Mouse (Mus musculus) 3134 (cell line): Measurements from ENCODE around the gene Wipf1.
A peak's percentile ranks its signal among the peaks of the same experiment; 100 is the strongest.

ENCODE experiments used
- DNase-seq: peaks from one replicate; pipeline ENCODE4 v3.0.0-alpha.2; 2011; ENCODE audit warnings: low spot score; ENCODE audit not compliant: insufficient read length; ENCODE audit errors: extremely low read depth

The Wipf1 gene

DNA sequence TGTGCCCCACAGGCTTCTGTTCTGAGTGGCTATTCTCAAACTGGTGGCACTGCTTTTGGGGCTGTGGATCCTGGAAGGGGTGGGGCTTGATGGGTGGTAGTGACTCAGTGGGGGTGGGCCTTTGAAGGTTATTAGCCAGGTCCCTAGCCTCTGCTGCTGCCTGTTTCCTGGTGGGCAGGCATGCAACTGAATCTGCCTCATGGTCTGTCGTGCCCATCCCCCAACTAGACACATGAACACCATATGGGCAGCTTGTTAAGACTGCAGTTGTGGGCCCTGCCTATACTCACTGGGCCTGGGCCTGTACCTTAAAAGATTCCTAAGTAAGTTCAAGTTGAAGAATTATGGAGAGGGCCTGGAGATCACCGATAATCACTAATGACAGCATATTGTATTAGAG is 16.0 kb upstream of the Wipf1 start:
- no peak for DNase-seq

DNA sequence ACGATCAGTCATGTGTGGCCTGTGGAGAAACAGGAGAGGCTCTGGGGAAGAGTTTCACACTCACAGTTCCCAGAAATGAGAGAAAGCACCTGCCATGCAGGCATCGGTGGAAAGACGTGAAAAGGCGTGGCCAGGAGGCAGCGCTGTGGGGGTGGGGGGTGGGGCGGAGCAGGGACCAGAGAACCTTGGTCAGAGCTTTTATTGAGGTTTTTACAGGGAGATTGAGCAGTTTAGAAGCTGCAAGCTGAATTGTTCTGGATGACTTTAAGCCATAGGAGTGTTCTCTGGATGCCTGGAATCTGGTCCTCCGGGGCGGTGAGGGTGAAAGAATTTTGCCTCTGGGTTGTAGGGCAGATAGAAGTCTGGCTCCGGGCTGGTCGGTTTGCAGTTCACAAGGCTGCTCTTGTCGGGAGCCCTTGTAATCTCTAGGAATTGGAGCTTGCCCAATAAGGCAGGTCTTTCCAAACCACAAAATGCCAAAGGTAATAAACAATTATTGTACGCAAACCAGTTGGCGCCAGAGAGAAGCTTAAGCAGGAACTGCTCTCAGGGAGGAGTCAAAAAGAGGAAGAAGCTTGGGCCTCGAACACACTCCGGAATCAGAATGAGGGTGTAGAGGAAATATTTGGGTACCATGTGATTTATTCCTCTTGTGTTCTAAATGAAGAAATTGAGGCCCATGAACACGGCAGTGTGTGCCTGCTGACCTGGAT is 11.1 kb upstream of the Wipf1 start:
- no peak for DNase-seq

DNA sequence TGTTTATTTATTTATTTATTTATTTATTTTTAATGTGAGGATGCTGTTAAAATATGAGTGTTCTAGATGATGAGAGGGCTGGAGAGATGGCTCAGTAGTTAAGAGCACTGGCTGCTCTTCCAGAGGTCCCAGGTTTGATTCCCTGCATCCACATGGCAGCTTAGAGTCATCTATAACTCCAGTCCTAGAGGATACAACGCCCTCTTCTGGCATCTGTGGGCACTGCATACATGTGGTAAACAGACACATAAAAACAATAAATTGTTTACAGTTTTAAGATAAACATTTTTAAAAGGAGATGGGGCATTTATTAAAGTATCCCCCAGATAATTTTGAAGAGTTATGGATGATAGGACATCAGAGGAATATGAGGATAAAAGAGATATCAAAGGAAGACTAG is 10.2 kb upstream of the Wipf1 start:
- no peak for DNase-seq

DNA sequence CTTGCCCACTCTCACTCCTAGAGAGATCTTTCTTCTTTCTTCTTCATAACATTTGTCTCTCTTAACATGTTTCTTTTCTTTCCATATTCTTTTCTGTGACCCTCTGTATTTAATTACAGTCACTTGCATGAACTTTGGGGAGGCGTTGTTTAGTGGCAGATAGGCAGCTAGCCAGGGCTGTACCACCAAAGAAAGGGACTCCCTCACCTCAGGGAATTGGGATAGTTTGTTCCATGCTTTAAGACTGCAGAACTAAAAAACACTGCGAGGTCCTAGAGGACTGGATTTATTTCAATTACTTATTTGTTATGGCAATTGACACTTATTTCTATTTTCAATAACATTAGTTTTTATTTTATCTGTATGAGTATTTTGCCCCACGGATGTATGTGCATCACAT is 9.6 kb upstream of the Wipf1 start:
- no peak for DNase-seq

DNA sequence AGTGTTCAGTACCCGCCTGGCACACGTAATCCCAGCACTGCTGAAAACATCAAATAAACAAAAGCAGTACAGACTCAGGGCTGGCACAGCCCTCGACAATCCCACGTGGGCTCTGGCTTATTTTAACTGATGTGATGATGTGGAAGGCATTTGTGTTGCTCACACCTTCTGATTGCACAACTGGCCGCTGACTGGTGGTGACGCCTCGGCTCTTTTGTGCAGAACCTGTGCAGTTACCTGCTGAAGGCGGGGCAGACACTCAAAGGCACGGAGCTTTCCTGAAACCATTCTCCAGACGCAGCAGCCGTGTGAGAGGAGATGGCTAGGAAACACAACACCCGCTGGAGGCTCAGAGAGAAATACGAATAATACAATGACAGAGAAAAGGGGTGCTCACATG is 9.1 kb upstream of the Wipf1 start:
- no peak for DNase-seq

DNA sequence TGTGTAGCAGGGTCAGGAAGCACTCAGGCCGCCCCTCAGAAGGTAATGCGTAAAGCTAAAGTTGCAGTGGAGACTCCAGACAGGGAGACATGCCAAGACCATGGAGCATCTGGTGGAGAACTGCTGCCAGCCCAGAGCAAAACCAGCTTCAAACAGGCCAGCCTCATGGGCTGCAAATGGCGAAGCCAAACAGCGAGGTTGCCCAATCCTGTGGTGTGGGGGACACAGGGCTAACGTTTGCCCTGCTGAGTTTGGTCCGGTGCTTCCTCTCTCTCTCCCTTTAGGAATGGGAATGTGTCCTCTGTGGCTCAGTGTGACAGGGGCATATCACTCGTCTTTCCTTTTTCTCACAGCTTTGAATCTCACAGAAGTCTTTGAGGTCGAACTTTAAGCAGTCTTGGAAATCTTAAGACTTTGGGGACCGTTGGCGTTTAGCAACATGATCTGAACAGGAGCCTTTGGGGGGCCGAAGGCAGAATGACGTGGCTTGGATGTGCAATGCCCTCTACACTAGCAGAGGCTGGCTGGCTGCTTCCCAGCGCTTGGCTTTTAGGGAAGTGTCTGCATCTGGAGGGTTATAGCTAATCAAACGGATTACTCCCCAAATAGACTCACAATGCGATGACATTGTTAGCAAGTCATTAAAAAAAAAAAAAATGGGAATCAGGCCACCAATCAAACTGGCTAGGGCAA is 6.7 kb upstream of the Wipf1 start:
- no peak for DNase-seq

DNA sequence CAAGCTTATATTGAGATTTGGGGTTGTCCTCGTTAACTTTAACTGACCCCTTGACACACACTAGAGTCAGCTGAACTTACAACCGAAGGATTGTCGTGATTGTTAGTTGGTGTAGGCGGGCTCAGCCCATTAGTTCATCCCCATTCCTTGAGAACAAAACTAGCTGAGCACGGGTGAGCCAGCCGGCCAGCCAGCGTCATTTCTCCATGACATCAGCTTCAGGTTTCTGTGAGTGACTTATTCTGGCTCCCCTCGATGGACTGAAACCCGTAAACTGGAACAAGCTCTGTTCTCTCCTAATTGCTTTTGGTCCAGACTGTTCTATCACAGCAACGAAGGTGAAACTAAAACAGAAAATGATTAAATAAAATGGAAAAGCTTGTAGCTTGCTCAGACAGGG is 5.2 kb upstream of the Wipf1 start:
- no peak for DNase-seq

DNA sequence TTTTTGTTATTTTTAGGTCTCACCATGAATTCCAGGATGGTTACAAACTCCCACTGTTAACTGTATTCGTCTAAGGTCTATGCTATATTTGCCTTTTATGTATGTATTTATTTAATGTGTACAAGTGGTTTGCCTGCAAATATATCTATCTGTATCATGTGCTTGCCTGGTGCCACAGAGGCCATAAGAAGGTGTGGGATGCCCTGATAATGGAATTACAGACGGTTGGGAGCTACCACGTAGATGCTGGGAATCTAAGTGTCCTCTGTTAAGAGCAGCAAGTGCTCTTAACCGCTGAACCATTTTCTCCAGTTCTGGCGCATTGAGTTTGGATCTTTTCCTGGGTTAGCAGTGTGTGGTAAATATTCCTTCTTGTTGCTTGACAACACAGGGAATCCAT is 953 bp upstream of the Wipf1 start:
- DNase-seq: no peak

DNA sequence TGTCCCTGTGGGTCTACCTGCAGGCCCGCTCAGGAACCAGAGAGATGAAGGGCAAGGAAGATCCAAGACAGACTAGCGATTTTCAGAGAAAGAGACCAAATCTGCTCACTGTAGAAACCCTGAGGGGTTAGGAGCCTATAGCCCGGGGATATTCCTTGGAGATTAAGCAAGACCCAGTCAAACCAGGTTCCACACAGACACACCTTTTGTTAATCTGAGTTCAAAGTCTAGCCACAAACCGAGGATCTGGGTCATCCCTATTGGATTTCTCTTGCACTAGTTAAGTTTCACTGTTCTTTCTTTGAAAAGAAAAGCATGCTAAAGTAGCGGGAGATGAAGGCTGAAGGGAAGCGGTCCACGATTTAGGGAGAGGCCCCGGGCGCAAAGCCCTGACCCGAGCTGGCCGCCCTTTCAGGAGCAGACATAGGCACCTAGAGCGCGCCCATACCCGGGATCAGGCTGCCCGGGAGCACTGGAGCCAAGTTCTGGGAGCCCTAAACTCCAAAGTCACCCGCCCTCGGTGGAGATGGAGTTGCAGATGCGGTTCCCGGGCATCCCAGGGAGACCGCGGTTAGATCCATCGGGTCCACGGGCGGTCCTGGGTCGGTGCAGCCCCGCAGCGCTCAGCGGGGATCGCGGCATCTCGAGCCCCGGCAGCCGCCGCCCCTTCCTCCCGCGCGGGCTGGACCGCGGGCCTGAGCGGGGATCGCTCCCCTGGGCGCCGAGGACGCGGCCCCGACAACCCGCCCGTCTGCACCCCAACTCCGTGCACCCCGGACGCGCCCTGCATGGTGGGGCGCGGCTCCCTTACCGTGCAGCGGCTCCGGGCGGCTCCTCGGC is 798 bp downstream of the Wipf1 start:
- DNase-seq: peak; percentile 72

DNA sequence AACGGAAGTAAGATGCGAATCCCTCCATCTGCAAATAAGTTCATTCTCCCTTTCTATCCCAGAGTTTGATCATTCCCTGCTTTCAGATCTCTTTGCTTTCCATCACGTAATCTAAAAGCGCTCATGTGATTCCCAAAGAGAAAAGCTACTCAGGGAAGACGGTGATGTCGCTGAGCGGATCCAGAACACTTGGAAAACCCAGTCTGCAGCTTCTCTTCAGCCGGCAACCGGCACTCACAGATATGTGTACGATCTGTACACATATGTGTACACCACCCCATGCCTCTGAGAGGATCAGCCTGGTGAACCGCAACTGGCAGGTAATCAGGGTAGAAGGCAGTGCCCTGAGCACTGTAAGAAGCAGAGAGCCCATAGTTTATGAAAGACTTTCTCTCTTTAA is 1.6 kb downstream of the Wipf1 start:
- DNase-seq: no peak

DNA sequence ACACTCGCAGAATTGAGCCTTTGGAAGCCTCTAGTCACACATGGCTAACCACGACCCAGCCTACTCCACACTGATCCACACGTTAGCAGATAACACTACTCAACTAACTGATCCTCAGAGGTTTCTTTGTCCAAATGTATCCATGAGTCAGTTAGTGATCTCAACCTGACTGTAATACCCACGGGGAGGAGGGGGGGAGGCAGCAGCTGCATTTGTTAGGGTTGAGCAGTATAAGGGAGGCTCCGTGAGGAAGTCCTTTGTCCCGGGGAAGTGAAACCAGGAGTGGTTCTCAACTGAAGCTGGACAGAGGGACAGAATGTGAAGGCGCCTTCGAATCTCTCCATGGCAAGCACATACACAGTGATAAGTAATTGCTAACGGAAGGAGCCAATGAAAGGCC is 2.8 kb downstream of the Wipf1 start:
- DNase-seq: peak; percentile 43

DNA sequence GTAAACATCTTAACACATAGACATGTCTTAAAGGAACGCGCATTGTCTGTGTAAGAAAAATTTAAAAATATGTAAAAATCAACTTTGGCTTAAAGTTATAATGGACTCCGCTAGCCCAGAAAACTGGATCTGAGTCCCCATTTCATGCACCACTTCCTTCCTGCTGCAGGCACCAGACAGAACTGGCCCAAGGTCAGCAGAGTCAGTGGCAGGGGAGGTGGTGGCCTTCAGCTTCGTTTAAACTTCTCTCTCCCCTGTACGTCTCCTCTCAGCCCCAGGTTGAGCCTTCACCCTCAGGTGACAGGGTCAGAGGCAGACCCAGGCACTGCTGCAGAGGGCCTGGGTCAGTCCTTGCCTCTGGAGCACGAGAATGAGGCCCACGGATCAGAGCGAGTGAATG is 6.6 kb downstream of the Wipf1 start:
- no peak for DNase-seq

DNA sequence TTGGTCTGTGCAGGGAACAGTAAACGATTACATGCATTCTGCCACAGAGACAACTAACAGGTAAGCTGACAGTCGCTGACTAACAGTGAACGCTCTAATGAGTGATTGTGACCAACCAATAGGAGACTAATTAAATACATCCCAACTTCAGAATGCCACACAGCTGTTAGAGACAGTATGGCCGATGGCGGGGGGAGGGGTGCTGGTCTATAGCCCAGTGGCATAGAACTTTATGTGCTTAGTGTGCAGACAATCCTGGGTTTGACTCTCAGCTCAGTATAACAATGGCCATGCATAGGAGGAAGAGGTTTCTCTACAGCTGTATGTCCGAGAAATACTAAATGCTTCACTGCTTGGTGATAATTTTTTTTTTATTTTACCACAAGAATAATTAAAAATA is 7.2 kb downstream of the Wipf1 start:
- DNase-seq: no peak

DNA sequence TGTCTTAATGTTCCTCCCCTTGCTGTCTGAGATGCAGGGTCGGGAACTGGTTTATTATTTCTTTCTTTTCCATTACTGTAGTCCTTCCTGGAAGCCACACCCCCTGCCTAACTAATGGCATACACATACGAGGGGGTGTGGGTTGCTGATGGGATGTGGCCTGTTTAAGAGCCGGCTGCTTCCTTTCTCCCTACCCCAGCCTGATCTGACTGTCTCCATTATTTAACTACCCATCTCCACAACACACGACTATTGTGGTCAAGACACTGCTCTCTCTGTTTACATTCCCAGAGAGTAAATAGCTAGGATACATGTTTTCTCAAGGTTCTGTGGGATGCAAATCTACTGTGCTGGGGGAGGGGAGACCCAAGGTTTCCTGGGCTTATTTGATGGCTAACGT is 7.8 kb downstream of the Wipf1 start:
- no peak for DNase-seq

DNA sequence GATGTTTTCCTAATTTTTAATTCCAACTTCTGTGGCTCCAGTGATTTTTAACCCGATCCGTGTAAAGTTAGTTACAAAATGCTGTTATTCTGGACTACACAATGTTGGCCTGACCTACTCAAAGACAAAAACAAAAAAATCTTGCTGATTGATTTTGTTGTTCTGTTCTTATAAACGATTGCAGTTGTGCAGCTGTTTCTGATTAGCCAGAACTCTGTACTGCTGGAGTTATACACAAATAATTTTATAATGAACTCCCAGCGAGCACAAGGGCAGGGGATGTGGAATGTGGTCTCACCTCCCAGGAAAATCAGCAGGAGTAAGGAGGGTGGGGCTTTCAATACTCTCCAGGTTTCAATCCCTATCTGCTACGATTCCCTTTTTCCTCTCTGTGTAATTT is 10.6 kb downstream of the Wipf1 start:
- DNase-seq: no peak

DNA sequence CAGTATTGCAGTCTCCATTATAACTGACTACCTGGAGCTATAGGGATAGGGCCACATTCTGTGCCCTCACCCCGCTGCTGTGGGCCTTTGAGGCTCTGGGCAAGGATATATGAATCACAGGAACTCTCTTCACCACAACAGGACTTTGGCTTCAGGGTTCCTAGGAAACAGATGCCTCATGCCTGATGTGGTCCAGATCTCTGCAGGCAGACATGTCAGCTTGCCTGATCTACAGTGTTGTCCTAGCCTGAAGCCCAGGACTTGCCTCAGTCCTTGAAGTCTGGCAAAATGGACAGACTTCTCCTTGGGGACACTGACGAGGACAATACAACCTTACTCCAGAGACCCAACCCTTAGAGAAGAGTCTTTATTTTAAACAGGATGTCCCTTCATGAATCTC is 11.2 kb downstream of the Wipf1 start:
- peak; percentile 16 for DNase-seq

DNA sequence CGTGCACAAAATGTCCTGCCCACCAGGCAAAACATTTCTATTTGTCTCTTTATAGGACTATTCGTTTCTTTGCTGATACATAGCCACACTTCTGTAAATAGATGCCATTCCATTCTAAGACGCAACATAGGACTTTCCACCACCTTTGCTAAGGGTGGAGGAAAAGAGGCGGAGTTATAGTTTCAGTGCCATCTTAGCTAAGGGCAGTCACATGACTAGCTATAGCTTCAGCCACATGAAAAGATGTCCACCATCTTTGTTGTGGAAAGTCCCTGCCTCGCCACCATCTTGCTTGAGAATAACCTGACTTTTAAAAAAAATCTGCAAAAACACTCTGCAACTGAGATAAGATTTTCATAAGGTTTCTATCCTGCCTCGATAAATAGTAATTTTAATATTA is 15.4 kb downstream of the Wipf1 start:
- DNase-seq: no peak

DNA sequence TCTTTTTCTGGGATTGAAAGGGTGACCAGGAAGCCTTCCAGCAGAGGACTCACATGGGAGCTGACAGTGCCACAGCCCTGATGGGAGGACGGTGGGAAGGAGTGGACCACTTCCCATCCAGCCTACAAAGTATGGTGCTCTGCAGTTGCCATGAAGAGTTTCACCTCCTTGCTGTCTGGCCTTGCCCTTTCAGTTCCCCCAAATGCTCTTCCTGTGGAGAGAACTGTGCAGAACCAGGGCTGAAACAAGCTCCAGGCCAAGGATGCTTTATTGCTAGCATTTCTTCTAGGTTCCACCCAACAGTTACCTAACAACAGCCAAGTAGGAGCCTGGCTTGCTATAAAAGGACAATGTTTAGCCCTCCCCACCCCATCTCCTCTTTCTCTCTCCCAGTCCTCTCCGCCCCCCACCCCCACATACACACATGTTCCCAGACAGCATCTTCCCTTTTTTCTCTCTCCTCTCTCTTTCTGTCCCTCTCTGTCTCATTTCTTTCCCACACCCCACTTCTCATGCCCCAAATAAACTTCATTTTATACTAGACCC is 16.3 kb downstream of the Wipf1 start:
- no peak for DNase-seq

DNA sequence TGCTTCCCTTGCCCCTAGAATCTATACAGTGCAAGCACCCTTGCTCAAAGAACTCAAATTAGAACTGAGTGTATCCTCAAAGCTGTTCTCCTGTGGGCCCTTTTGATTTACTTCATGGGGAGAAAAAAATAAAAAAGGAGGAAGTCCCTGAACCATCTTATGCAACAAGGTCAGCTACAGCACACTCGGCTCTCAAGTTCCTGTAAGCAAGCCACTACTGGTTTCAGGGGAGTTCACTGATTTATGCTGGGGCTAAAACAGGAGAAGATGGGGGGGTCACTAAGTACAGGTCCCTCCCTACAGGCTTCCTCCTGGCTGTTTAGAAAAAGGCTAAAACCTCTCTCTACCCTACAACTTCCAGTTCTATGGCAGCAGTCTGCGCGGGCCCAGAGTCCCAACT is 17.5 kb downstream of the Wipf1 start:
- no peak for DNase-seq

DNA sequence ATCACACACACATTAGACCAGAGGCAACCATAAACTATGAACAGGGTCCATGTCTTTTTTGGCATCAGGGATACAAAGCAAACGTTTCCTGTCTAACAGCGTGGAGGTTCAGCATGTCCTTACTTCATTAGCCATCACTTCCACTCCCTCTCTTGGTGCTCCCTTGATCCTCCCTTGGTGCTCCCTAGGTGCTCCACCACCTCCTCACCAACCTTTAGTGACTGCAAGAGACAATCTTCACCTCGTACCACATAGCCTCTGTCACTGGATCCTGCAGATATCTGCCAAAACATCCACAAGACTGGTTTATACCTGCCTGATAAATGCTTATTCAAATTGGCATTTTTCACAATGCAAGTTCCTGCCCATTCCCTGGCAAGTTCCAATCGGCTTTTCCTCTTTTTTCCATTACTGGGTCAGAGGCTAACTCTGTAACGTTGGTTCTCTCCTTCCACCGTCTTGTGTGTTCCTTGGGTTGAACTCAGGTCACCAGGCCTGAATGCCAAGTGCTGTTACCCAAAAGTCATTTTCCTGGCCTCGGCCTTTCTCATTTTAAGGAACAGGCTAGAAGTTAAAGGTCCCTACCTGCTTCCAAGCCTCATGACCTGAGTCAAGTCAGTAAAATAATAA is 18.7 kb downstream of the Wipf1 start:
- no peak for DNase-seq

DNA sequence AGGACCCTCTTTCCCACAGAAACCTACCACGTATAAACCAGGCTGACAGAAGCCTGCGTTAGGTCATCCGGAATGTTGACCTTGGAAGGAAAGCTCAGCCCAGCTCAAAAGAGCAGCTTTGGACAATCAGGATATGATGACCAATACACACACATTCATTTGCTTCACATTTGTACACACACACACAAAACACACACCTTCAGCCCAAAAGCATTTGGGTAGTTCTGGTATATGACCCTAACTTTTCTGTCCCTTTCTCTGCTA is 19.6 kb downstream of the Wipf1 start:
- DNase-seq: no peak
